Mouse (Mus musculus) right cerebral cortex, adult 18-20 months (tissue): ENCODE results near the gene Cdyl.
A peak's percentile ranks its signal among the peaks of the same experiment; 100 is the strongest.

Source experiments
- DNase-seq: peaks from one replicate; pipeline ENCODE4 v3.0.0; 2022; ENCODE audit warnings: mixed read lengths

The Cdyl gene

DNA sequence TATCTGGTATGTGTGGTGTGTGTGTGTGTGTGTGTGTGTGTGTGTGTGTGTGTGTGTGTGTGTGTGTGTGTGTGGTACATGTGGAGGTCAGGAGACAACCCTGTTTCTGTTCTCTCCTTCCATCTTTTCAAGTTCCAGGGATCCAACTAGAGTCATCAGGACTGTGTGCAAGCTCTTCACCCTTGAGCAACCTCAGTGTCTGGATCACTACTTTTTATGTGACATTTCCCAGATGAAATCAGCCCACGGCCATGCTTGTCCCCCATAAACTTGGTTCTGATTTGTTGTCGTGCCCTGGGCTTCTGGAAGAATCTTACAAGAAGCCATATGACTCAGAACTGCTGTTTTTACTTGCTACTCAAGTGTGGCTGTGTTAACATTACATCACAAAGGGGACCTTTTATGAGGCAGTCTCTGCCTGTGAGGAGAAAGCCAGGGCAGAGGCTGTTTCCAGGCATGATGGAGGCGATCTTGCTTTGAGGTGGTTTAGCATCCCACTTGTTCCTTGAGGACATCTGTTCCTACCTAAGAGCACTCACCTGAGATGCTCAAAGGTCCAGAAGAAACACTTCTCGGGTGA lies at the start of gene Cdyl:
Gene Cdyl (plus strand): TSS at position 428 of the 580 bp plus-strand sequence.
- DNase-seq: no peak

DNA sequence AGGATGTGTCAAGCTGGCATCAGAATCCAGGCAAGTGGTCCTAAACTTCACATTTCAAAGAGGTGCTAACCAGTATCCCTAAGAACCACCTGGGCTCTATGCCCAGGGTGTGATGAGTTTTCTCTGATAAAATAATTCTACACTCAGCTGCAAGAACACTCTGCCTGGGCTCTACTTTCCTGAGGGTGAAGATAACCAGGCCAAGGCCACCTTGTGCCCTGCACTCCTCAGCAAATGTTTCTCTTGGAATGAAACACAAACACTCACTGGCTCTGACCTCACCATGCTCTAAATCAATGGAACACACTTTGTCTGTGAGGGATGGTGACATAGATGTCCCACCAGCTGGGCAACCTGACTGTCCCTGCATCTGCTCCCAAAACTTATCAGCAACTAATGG lies 48.9 kb upstream of the Cdyl start:
- DNase-seq: no peak

DNA sequence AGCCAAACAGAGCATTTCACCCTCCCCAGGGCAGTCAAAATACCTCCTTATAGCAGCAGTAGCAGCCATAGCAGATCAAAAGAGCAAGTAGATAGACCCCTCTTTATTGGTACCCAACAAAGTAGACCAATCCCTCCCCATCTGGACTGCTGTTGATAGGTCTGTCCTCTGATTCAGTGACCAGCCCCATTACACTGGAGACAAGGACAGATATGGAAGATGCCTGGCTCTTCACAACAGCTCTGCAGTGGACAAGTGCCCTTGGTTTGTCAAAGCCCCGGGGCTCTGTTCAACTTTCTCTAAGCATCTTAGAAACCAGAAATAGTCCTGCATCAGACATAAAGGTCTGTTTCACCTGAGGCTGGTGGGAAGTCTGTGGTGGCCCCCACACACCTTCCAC lies 47.1 kb upstream of the Cdyl start:
- DNase-seq: no peak

DNA sequence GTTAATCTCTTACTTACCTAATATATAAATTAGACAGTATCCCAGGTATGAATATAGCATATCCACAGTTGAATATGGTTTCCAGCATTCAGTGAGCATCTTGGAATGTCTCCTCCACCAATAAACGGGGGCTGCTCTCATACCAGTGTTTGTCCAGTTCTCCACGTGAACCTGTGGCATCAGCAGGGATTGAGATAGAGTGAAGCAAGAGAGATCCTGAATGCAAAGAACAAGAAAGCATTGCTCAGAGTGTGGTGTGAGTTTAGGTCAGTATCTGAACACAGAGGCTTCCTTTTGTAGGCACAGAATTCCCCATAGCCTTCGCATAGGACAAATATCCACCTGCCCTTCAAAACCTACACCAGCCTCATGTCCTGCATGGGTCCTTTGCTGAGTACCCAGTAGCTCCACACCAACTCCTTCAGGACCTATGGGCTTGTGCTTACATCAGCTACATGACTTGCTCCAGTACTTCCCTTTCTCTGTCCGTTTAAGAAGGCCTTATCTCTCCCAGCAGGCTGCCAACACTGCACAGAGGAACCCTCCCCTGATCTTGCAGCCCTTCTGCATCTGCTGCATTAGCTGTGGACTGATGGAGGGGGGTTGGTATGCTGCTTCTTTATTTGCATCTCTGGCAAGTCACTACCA lies 44.7 kb upstream of the Cdyl start:
- no peak for DNase-seq

DNA sequence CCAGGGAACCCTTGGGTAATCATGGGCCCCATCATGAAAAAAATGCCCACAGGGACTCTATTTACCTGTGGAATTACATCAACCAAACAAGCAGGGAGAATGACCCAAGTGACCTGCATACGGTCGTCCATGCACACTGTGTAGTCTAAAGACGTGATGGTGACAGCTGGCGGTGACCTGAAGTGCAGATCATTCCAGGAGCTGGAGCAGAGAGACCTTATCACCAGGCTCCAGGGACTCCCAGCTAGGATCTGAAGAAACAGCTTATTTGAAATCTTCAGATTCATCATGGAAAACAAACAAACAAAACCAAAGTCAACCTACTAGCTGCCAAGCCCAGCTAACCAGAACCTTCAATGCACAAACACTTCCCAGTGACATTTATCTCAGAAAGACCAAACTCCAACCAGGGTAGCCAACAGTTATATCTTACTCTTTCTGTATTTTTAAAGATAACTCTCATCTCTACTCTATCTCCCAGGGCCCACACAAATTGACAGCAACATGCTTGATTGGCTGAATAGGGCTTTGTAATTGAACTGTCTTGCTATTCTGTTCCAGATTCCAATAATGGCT lies 43.0 kb upstream of the Cdyl start:
- DNase-seq: no peak

DNA sequence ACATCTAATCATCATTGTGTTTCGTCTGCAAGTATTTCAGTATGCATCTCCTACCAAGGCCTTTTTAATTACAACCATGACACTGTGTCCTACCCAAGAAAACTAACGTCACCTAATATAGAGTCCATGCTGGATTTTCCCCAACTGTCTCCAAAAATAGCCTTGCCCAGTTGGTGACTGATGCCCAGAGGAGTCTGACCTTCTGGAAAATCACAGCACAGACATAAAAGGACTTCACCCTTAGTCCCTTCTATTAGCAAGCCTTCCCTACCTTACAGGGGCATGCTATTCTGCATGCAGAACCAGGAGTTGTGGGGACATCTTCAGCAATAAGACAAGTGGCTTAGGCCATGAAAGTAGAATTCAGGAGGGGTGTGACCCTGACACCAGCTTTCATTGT lies 40.3 kb upstream of the Cdyl start:
- DNase-seq: no peak

DNA sequence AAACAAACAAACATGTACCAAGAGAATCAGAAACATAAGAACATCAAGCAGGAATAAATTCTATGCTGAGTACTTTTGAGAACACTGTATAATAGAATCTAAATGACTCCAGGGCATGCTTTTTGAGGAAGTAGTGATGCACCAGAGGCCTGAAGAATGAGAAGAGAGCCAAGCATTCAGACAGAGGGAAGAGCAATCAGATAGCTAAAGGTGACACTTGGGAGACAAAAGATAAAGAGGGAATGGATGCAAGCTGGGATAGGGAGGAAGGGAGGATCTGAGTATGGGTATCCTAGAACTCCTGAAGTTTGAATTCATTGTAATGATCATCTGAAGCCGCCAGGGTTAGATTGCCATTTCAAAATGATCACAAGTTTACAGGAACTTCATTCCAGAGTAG lies 38.9 kb upstream of the Cdyl start:
- no peak for DNase-seq

DNA sequence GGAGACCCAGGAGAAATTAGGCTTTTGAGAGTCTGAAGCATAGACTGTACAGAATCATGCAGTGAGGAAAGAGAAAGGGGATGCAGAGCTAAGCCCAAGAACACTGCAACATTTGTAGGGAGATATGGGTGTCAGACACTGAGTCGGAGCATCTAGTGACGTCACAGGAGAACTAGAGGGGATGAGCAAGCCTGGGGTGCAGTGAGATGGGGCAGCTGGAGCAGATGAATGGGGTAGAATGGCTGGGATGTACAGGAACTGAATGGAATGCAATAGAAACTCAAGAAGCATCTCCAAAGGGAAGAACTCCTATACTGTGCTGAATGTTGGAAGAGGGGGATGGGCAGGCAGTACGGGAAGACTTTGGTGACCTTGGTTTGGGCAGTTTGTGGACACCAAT lies 34.8 kb upstream of the Cdyl start:
- DNase-seq: no peak

DNA sequence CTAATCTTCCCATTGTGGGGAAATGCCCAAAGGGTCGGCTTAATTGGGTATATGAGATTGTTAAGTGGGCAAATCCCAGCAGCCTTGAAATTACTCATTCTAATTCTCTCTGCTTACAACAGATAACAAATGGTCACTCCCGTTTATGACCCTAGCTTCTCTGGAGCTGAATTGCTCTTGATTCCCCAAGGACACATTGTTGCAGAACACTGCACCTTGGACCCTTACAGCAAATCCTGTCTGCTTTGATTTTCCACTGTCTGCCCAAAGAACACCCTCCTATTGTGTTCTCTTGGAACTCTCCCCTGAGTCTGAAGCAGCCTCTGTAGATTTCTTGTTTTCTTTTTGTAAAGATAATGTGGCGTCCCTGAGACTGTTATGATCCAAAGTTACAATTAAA lies 34.1 kb upstream of the Cdyl start:
- DNase-seq: no peak

DNA sequence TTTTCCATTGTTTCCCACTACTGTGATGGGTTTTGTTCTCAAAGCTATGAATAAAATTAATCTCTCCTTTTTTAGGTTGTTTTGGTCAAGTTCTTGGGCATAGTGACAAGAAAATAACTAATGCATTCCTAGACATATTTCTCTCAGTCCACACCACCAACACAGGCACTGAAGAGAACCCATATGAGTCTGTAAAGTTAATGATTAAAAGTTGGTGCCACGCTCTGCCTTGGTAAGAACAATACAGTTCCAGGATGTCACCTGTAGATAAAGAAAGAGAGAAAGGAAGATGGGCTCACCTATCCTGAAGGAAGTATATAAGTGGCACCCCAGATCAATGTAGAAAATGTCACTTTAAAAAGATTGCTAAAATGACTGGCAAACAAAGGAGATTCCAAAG lies 32.3 kb upstream of the Cdyl start:
- DNase-seq: no peak

DNA sequence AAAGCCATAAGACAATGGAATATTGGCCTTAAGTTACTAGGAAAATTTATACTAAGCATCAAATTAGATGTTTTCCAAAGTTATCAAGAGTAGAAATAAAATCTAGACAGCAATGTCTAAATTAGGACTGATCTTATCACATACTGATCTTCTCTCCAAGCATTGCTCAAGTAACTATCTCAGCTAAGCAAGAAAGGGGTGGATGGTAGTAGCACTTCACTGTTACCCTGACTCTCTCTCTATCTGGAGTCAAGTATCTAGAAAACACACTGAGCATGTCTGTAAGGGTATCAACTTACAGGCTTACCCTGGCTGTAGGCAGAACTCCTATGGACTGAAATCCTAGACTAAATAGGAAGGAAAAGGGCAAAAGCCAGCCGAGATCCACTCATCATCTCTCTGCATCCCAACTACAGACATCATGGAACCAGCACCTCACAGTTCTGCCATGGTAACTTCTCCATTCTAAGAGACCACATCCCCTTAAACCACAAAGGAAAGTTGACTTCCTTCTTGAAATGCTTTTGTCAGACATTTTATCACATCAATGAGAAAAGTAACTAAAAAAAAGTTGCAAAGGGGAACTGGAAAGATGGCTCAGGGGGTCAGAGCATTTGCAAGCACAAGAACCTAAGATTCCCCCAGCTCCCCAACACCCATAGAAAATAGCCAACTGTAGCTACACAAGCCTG lies 12.4 kb upstream of the Cdyl start:
- DNase-seq: no peak

DNA sequence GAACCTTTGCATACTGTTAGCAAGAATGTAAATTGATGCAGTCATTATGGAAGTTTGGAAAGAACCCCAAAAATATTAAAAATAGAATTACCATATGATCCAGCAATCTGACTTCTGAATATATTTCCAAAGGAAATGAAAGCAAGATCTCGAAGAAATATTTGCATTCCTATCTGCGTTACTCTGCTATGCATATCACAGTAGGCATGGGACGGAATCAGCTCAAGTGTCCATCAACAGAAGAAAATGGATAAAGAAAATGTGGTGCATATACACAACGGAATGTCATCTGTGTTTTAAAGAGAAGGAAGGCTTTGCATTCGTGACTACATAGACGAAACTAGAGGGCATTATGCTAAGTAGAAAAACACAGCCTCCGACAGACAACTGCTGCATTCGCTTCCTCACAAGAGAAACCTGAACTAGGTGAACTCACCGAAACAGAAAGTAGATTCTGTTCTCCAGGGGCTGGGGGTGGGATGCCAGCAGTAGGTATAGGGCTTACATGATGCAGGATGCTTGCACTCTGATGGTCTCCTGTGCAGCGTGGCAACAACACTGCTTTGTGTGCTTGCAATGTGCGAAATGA lies 9.3 kb upstream of the Cdyl start:
- DNase-seq: no peak

DNA sequence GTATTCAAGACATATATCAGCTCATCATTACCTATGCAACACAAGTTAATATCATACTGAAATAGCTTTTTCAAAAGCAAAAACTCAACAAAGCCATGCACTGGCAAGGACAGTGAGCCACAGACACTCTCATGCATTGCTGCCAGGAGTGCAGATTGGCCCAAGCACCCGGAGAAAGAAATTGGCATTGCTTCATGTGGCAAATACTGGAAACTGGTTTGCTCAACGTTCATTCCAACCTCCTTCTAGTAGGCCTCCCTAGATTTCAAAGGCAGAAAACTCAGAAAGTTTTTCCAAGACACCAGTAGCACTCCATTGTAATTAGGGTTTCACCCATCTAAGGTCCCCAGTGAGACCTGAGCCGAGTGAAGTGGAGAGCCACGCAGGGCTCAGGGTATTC lies 6.8 kb upstream of the Cdyl start:
- DNase-seq: no peak

DNA sequence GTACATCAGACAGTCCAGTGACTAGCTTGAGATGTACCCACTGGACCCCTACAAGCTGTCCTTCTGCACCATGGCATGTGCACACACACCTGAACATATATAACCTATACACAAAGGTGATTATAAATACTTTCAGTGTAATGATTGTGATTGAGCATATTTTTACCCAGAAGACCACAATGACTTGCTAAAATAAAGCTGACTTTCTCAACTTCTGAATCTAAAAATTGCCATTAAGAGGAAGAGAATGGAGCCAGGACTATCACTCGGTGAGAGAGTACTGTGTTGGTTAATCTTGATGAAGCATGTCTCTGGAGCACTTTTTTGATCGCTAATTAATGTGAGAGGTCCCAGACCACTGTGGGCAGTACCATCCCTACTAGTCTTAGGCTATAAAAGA lies 2.8 kb upstream of the Cdyl start:
- DNase-seq: no peak

DNA sequence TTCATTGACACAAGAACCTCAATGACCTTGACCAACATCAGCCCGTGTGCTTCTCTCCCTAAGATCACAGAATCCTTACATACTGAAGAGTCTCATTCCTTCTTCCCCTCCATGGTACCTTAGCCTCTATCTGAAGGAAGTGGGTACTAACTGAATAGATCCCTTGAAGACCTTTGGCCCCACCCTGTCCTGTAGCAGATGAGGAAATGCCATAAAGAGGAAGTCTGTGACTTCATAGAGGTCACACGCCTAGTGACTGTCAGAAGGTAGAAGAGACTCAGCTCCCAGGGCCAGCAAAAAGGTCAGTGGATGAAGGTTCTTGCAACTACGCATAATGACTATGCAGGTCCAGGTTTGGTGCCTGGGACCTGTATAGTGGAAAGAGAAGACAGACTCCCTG lies 5.8 kb downstream of the Cdyl start:
- DNase-seq: no peak

DNA sequence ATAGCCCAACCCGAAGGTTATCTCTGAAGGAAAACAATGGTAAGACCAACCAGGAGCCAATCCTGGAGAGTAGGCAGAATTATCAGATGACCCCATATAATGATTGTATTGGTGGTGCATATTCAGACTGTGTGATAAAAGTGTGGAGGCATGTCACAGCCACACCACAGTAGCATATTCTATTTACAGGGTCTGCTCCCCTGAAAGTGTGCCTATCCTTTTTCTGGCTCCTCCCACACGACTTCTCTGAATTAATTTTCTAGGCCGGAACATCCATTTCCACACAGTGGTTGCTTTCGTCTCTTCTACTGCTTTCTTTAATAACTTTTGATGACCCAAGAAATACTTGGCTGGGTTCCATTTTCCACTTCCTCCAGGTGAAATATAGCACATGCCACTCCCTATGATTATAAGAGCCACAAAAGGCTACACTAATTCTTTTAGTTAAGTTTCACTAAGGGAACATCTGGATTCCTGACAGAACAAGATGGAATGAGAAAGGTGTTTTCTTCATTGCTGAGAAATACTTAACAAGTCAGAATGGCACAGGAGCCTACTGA lies 10.4 kb downstream of the Cdyl start:
- peak; percentile 20 for DNase-seq

DNA sequence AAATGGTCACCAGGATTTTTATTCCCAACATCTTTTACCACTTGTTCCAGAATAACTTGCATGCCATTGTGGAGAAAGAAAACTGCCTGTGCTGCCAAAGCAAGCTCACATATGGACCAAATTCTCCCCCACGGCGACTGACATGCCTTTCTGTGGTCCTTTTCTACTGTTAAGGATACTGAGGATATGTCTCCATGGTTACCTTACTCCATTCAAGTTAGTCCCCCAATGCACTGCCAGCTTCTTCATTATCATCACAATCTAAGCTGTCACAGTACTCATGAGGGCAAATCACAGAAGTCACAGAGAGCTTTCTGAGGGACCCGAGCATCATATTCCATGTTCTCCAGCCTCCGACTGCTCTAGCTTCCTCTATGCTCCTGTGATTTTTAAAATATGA lies 11.2 kb downstream of the Cdyl start:
- no peak for DNase-seq

DNA sequence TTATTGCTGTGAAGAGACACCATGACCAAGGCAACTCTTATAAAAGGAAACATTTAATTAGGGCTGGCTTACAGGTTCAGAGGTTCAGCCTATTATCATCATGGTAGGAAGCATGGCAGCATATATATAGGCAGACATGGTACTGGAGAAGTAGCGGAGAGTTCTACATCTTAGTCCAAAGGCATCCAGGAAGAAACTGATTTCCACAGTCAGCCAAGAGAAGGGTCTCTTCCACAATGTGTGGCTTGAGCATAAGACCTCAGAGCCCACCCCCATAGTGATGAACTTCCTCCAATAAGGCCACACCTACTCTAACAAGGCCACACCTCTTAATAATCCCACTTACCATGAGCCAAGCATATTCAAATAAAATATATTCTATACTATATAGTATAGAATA lies 17.3 kb downstream of the Cdyl start:
- DNase-seq: no peak

DNA sequence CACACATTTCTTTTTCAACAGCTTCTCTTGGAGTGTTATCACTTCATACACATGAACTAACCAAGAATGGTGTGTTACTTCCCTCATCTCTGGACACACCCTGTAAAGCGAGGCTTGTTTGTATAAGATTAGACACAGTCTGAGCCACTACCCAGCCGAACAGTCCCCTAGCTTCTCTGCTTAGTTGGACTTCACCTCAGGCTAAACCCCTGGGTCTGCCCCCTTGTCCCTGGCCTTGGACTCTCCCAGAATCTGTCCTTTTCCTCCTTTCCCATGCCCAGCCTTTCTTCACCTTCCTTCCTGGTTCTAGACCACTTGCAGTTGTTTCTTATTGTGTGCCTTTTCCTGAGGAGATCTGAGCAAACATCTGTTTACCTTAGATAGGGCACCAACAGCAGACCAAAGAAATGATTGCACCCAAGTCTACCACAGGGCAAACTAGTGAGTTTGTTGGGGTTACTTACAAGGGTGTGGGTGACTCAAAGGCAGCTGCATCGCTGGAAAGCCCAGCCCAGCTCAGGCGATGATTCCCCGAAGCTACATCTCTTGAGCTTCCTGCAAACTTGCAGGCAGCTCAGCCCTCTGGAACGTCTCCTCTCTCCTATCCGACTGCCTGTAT lies 17.9 kb downstream of the Cdyl start:
- no peak for DNase-seq

DNA sequence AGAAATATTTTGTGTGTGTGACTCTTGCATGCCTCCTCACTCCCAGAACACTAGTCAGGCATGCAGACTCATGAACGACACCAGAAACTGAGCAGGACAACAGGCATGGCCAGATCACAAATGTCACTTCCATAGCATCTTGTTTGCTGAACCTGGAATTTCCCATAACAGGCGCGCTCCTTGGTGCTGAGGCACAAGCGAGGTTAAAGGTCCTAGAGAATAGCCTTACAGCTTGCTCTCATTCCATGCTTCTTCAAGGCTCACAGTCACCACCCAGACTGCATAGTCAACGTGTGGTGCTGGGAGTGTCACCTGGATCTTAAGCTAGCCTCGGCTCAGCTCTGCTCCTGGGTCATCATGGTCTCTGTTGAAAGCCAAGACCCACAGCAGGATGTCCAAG lies 19.1 kb downstream of the Cdyl start:
- no peak for DNase-seq

DNA sequence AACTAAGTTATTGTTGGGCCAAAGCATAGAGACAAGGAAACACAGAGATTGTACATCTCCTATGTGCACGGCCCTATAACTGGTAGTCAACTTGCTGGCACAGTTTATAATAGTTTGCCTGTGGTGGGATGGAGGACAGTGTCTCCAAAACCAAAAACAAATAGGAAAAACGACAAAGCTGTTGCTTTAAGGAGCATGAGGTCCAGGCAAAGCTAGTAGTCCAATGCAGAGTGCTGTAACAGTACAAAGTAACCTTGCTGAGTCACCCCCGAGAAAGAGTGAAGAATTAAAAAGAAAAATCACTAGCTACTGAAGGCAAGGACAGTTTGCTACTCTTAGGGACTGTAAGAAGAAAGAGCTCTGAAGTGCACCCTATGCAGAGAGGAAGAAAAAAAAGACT lies 21.7 kb downstream of the Cdyl start:
- no peak for DNase-seq

DNA sequence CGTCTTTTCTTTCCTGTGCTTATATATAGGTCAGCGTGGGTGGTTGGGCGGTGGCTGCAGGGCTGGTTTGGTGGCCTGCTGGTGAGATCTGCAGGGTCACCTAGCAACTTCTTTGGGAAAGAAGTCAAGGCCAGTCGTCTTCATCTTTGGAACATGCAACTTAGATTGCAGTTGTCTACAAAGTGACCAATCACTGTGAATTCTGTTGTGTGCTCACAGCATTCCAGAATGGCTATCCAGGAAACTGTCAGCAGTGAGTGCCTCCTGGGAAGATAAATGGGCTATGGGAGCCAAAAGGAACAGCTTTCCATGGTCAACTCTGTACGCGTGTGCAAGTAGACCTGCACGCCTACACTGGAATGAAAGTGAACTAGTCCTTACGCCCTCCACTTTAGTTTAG lies 26.6 kb downstream of the Cdyl start:
- no peak for DNase-seq

DNA sequence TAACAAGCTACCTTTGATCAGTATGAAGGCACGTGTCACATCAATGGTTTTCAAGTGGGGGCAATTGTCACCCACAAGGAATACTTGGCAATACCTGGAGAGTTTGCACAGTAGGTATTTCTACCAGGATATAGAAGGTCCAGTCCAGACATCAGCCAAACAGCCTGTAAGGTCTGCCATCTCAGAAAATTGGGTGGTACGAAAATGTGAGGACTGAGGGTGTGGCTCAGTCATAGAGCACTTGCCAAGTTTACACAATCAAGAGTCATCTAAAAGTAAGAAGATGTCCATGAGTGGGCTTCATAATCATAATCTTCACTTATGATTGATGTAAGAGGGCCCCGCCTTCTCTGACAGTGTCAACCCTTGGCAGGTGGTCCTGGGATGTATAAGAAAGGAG lies 29.9 kb downstream of the Cdyl start:
- DNase-seq: no peak
